Mouse (Mus musculus) embryo, embryonic 11 days (tissue): Measurements from ENCODE around the gene Palb2.

Source experiments
- DNase-seq: peaks from one replicate; pipeline ENCODE4 v3.0.0-alpha.2; 2015

The Palb2 gene

GRCm38 (mm10) chr7:122099222-122099621, 33.6 kb downstream of the Palb2 start:
- DNase-seq, result peak; percentile 63

- DNase-seq, result no peak
These were observed 34.8 kb downstream of the Palb2 start for GRCm38 (mm10) chr7:122098009-122098408.

- DNase-seq, result no peak
These were observed 38.0 kb downstream of the Palb2 start for GRCm38 (mm10) chr7:122094564-122095330.

- DNase-seq, result no peak
These were observed 45.4 kb downstream of the Palb2 start for GRCm38 (mm10) chr7:122087195-122087982.

- DNase-seq, result no peak
These were observed 51.7 kb downstream of the Palb2 start for GRCm38 (mm10) chr7:122081071-122081470.

GRCm38 (mm10) chr7:122079798-122080554, 52.8 kb downstream of the Palb2 start:
- DNase-seq, result no peak

GRCm38 (mm10) chr7:122074374-122074773, 58.4 kb downstream of the Palb2 start:
- no peak for DNase-seq

GRCm38 (mm10) chr7:122067517-122068381, 65.0 kb downstream of the Palb2 start:
- peak; percentile 31 for DNase-seq

- DNase-seq, result peak; percentile 98
These were observed 65.8 kb downstream of the Palb2 start, which contains the start of the genes Ubfd1 and Ears2 for GRCm38 (mm10) chr7:122066945-122067516. Ubfd1 (plus strand) TSS chr7:122067175. Ears2 (minus strand) TSS chr7:122067263.

- DNase-seq, result no peak
These were observed 66.5 kb downstream of the Palb2 start for GRCm38 (mm10) chr7:122066102-122066944.

- DNase-seq, result no peak
These were observed 67.1 kb downstream of the Palb2 start for GRCm38 (mm10) chr7:122065656-122066055.
